Mouse (Mus musculus) hindbrain, embryonic 15.5 days (tissue): ENCODE measurements around the gene Itln1. TPM values are rescaled to one million over a fixed set of nuclear protein-coding genes. Genes with fewer than 3 reads are reported as not detected.

Experiments
- ATAC-seq: fragments of 200-750 bp; cut with Nextera tagmentation; 2 replicates; pipeline ENCODE4 v1.8.0; 2017; ENCODE audit warnings: low read depth, moderate number of reproducible peaks, moderate TSS enrichment; ENCODE audit not compliant: low FRiP score
- H3K27ac ChIP-seq: fragments of 300-500 bp; sonication (generic); replicated peaks from 2 replicates; pipeline ENCODE4 v1.5.1; 2015; ENCODE audit warnings: mild to moderate bottlenecking, inconsistent platforms
- H3K27me3 ChIP-seq: fragments of 300-500 bp; sonication (generic); 2 replicates; pipeline ENCODE4 v1.6.1; 2015; ENCODE audit warnings: control low read depth, inconsistent platforms
- H3K36me3 ChIP-seq: fragments of 300-500 bp; sonication (generic); 2 replicates; pipeline ENCODE4 v1.6.1; 2015; ENCODE audit warnings: control low read depth, inconsistent platforms
- H3K4me1 ChIP-seq: fragments of 300-500 bp; sonication (generic); replicated peaks from 2 replicates; pipeline ENCODE4 v1.6.1; 2015; ENCODE audit warnings: control low read depth, inconsistent platforms
- H3K4me2 ChIP-seq: fragments of 300-500 bp; sonication (generic); 2 replicates; pipeline ENCODE4 v1.6.1; 2015; ENCODE audit warnings: moderate library complexity, mild to moderate bottlenecking, inconsistent platforms
- H3K4me3 ChIP-seq: fragments of 300-500 bp; sonication (generic); 2 replicates; pipeline ENCODE4 v1.5.1; 2015; ENCODE audit warnings: mild to moderate bottlenecking, inconsistent platforms
- H3K9ac ChIP-seq: fragments of 300-500 bp; sonication (generic); 2 replicates; pipeline ENCODE4 v1.6.1; 2015; ENCODE audit warnings: inconsistent platforms
- H3K9me3 ChIP-seq: fragments of 300-500 bp; sonication (generic); 2 replicates; pipeline ENCODE4 v1.6.1; 2016; ENCODE audit warnings: control low read depth, inconsistent platforms
- WGBS: fragments of 180-500 bp; shearing (Covaris S2); methylation state at CpG from one replicate; pipeline ENCODE4 v1.1.7; 2015; 5-methylcytosine and 5-hydroxymethylcytosine counted together
- polyA plus RNA-seq: library from polyadenylated mRNA; unstranded; fragments of >200 nt; fragmentation: Nextera tagmentation; extraction: Ambion mirVana; gene quantifications from 2 replicates; pipeline ENCODE4 v1.2.1, GENCODE M21; 2015

Itln1 gene
- polyA plus RNA-seq, 1 experiment from 2014 or later: not detected

DNA sequence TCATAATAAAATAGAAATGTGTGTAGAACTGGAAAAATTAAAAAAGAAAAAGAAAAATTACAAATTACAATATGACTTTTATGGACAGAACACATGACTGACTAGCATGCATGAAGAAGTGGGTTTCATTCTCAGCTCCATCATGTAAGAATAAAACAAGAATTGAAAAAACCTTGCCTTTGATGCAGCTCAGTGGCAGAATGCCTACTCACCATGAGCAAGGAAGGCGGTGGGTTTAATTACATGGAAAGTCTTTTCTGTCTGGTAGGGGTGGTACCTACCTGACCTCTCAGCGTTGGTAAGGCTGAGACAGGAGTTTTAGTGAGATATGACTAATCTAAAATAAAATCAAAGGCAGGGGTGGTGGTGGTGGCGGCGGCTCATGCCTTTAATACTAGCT lies 30.5 kb downstream of the Itln1 start:
- Histone ChIP-seq H3K9ac (0 out of 2 replicates have a peak overlapping the region, but pooled peaks have one; percentile 8), H3K4me2 (peak overlapping the region; percentile 84), H3K27me3 (no peaks in the 10 kb centered on the region), H3K4me3 (peak overlapping the region; percentile 72), H3K27ac (0 out of 2 replicates have a peak overlapping the region, but pooled peaks have one; percentile 23), H3K9me3 (no peaks in the 10 kb centered on the region), H3K4me1 (peaks cover 21% of the 10 kb centered on the region), H3K36me3 (no peaks in the 10 kb centered on the region)
- no peak for ATAC-seq
- 58% methylated on average over 4 of the region's 4 CpGs for WGBS

DNA sequence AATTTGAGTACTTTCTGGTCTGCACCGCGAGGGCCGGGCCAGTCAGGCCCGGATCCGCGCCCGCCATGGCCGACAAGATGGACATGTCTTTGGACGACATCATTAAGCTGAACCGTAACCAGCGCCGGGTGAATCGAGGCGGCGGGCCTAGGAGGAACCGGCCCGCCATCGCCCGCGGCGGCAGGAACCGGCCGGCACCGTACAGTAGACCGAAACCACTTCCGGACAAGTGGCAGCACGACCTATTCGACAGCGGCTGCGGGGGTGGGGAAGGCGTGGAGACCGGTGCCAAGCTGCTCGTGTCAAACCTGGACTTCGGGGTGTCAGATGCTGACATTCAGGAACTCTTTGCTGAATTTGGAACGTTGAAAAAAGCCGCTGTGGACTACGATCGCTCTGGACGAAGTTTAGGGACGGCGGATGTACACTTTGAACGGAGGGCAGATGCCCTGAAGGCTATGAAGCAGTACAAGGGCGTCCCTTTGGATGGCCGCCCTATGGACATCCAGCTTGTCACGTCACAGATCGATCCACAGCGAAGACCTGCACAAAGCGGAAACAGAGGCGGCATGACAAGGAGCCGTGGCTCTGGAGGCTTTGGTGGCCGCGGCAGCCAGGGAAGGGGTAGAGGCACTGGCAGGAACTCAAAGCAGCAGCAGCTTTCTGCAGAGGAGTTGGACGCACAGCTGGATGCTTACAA lies 31.4 kb downstream of the Itln1 start:
- H3K36me3 ChIP-seq: no peaks in the 10 kb centered on the region
- peak overlapping the region; percentile 70 for H3K9ac ChIP-seq
- H3K27me3 ChIP-seq: no peaks in the 10 kb centered on the region
- no peaks in the 10 kb centered on the region for H3K9me3 ChIP-seq
- peak; percentile 62 for ATAC-seq
- peak overlapping the region; percentile 84 for H3K4me2 ChIP-seq
- H3K4me3 ChIP-seq: peak overlapping the region; percentile 72
- H3K27ac ChIP-seq: peak overlapping the region; percentile 98
- H3K4me1 ChIP-seq: peaks cover 21% of the 10 kb centered on the region
- under 1% methylated on average over 53 of the region's 53 CpGs for WGBS

DNA sequence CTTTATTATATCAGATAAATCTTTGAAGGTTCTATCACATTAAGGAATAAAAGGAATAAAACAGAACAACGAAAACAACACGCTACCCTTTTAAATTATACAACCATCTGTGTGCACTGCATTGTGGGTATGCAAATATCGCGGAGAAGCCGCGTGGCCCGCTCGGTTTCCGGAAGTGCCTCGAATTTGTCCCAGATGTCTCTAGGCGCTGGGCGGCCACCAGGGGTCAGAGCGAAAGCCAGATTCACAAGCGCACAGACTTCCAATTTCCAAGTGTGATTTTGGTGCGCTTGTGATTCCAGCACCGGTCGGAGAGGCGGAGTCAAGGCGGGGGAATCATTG lies 31.9 kb downstream of the Itln1 start, which contains the start of gene Alyref2:
Alyref2 (plus strand) TSS at position 229 of the 342 bp plus-strand sequence.
- Histone ChIP-seq H3K27ac (peak within 1 kb of the TSS; percentile 98), H3K4me1 (peaks cover 21% of the 10 kb centered on the region), H3K4me2 (peak within 1 kb of the TSS; percentile 84), H3K9ac (peak within 1 kb of the TSS; percentile 70), H3K4me3 (peak within 1 kb of the TSS; percentile 72), H3K36me3 (no peaks in the 10 kb centered on the region), H3K27me3 (no peaks in the 10 kb centered on the region), H3K9me3 (no peaks in the 10 kb centered on the region)
- ATAC-seq: peak; percentile 91
- under 1% methylated on average over 19 of the region's 19 CpGs for WGBS

DNA sequence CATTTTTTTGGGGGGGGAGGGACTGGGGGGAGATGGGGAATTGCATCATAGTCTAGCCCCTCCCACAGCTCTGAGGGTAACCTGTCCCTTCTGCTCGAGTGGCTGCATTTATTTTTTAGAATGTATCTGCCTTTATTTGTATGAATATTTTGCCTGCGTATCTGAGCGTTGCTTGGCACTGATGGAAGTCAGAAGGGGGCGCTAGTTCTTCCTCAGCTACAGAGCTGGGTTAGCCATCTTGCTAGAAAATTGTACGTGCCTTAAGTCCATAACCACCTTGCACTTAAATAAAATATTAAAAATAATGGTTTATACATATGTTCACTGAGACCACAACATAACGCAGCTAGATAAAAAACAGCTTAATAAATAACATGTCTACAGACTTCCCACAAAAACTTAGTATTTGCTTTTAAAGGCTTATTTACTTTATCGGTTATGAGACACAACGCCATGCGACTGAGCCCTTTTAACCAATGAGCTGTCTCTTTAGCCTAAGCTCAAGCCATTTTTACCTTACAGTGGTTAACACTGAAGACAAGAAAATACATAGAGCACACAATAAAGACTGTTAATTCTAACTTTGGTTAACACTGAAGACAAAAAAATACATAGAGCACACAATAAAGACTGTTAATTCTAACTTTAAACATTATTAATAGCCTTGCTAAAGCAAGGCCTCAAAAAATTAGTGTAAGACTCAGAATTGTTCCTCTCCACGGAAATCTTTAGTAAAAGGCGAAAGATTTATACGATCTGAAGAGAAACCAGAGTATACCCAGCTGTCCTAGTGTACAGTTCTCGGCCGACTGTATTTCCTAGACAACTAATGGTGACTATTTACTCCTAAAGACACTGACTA lies 32.5 kb downstream of the Itln1 start:
- Histone ChIP-seq H3K4me3 (peak overlapping the region; percentile 72), H3K27ac (peak overlapping the region; percentile 98), H3K4me2 (peak overlapping the region; percentile 84), H3K27me3 (no peaks in the 10 kb centered on the region), H3K9me3 (no peaks in the 10 kb centered on the region), H3K9ac (peak overlapping the region; percentile 70; the same call in 1 of the 2 replicates), H3K4me1 (peaks cover 21% of the 10 kb centered on the region), H3K36me3 (no peaks in the 10 kb centered on the region)
- ATAC-seq: peak; percentile 89
- WGBS: under 1% methylated on average over 14 of the region's 14 CpGs

GRCm38 (mm10) chr1:171501636-171502080 lies 33.4 kb downstream of the Itln1 start:
- H3K4me2 ChIP-seq: peak overlapping the region; percentile 84
- H3K27me3 ChIP-seq: no peaks in the 10 kb centered on the region
- no peak for ATAC-seq
- 4% methylated on average over 5 of the region's 5 CpGs for WGBS
- H3K9me3 ChIP-seq: no peaks in the 10 kb centered on the region
- no peaks in the 10 kb centered on the region for H3K36me3 ChIP-seq
- H3K27ac ChIP-seq: peak overlapping the region; percentile 98
- peak overlapping the region; percentile 15; the same call in 1 of the 2 replicates for H3K4me3 ChIP-seq
- peaks cover 21% of the 10 kb centered on the region for H3K4me1 ChIP-seq
- 0 out of 2 replicates have a peak overlapping the region, but pooled peaks have one; percentile 20 for H3K9ac ChIP-seq

- Histone ChIP-seq H3K4me1 (peaks cover 21% of the 10 kb centered on the region), H3K27ac (peak overlapping the region; percentile 98; the same call in 1 of the 2 replicates), H3K27me3 (no peaks in the 10 kb centered on the region), H3K4me2 (no peak overlapping the region), H3K9ac (no peak overlapping the region), H3K36me3 (no peaks in the 10 kb centered on the region), H3K4me3 (no peak overlapping the region), H3K9me3 (no peaks in the 10 kb centered on the region)
- no peak for ATAC-seq
- WGBS: 61% methylated on average over 6 of the region's 6 CpGs
Observed at GRCm38 (mm10) chr1:171501016-171501610, 34.0 kb downstream of the Itln1 start.

DNA sequence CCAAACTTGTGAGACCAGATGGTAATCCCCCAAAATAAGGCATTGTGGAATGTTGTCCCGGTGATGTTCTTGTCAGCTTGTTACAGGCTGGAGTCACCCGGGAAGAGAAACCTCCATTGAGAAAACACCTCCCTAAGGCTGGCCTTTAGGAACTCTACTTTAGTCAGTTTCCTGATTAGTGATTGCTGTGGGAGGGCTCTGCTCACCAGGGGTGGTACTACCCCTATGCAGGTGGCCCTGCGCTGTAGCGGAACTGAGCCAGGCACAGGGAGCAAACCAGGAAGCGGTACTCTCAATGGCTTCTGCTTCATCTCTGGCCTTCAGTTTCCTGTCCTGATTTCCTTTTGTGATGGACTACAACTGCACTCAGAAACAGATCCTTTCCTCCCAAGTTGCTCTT lies 35.2 kb downstream of the Itln1 start:
- Histone ChIP-seq H3K36me3 (no peaks in the 10 kb centered on the region), H3K4me2 (no peak overlapping the region), H3K4me1 (peaks cover 13% of the 10 kb centered on the region), H3K4me3 (no peak overlapping the region), H3K27me3 (no peaks in the 10 kb centered on the region), H3K9me3 (no peaks in the 10 kb centered on the region), H3K9ac (no peak overlapping the region), H3K27ac (no peak overlapping the region)
- ATAC-seq: no peak
- WGBS: 85% methylated on average over 5 of the region's 5 CpGs

GRCm38 (mm10) chr1:171495371-171495770 lies 39.7 kb downstream of the Itln1 start:
- WGBS: 89% methylated on average over 6 of the region's 6 CpGs
- no peaks in the 10 kb centered on the region for H3K9me3 ChIP-seq

GRCm38 (mm10) chr1:171494241-171494640 lies 40.9 kb downstream of the Itln1 start:
- WGBS: 94% methylated on average over 13 of the region's 13 CpGs
- Histone ChIP-seq H3K9me3 (no peaks in the 10 kb centered on the region), H3K4me2 (no peak overlapping the region), H3K9ac (no peak overlapping the region), H3K4me1 (no peaks in the 10 kb centered on the region), H3K4me3 (no peak overlapping the region), H3K27ac (no peak overlapping the region), H3K36me3 (no peaks in the 10 kb centered on the region), H3K27me3 (no peaks in the 10 kb centered on the region)
- no peak for ATAC-seq

More at GRCm38 (mm10) chr1:171495371-171495770, 39.7 kb downstream of the Itln1 start:
- ATAC-seq: no peak
- Histone ChIP-seq H3K27ac (no peak overlapping the region), H3K27me3 (no peaks in the 10 kb centered on the region), H3K36me3 (no peaks in the 10 kb centered on the region), H3K9ac (no peak overlapping the region), H3K4me1 (no peaks in the 10 kb centered on the region), H3K4me2 (no peak overlapping the region), H3K4me3 (no peak overlapping the region)

DNA sequence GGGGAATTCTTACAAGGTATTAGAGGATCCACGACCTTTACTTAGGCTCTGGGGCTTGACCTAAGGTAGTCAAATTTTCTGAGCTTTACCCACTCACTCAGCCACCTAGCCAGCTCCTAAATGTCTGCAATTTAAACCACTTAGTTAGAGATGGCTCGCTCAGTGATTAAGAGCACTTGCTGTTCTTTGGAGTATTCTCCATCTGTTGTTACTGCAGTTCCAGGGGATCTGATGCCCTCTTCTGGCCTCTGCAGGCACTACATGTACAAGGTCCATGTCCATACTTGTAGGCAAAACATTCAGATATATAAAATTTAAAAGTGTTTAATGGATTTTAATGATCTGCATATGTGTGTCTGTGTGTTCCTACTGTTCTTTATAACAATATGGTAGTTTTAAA lies 56.1 kb downstream of the Itln1 start:
- Histone ChIP-seq H3K9ac (no peak overlapping the region), H3K4me1 (no peaks in the 10 kb centered on the region), H3K27ac (no peak overlapping the region), H3K9me3 (peaks cover 6% of the 10 kb centered on the region; the same call in 1 of the 2 replicates), H3K4me2 (no peak overlapping the region), H3K4me3 (no peak overlapping the region), H3K36me3 (no peaks in the 10 kb centered on the region), H3K27me3 (no peaks in the 10 kb centered on the region)
- ATAC-seq: peak; percentile 45; the same call in 1 of the 2 replicates
- WGBS: 47% methylated on average over 2 of the region's 2 CpGs

GRCm38 (mm10) chr1:171477758-171478545 lies 57.1 kb downstream of the Itln1 start:
- Histone ChIP-seq H3K4me2 (peak overlapping the region; percentile 46), H3K4me3 (peak overlapping the region; percentile 27), H3K36me3 (no peaks in the 10 kb centered on the region), H3K27me3 (no peaks in the 10 kb centered on the region), H3K4me1 (no peaks in the 10 kb centered on the region), H3K9ac (no peak overlapping the region), H3K27ac (peak overlapping the region; percentile 38; the same call in 1 of the 2 replicates), H3K9me3 (peaks cover 3% of the 10 kb centered on the region; the same call in 1 of the 2 replicates)
- ATAC-seq: peak; percentile 59; the same call in 1 of the 2 replicates
- WGBS: 66% methylated on average over 27 of the region's 27 CpGs
